Mouse (Mus musculus) hindbrain, embryonic 12.5 days (tissue): ENCODE results near the gene Hacd3. TPM values are rescaled to one million over a fixed set of nuclear protein-coding genes. Genes with fewer than 3 reads are reported as not detected.

Source experiments
- ATAC-seq: fragments of 200-750 bp; cut with Nextera tagmentation; 2 replicates; pipeline ENCODE4 v1.8.0; 2017; ENCODE audit warnings: moderate TSS enrichment; ENCODE audit not compliant: low FRiP score
- H3K27ac ChIP-seq: fragments of 300-500 bp; sonication (generic); 2 replicates; pipeline ENCODE4 v1.5.1; 2016; ENCODE audit warnings: mild to moderate bottlenecking
- H3K27me3 ChIP-seq: fragments of 300-500 bp; sonication (generic); 2 replicates; pipeline ENCODE4 v1.6.1; 2016; ENCODE audit warnings: mild to moderate bottlenecking
- H3K36me3 ChIP-seq: fragments of 300-500 bp; sonication (generic); 2 replicates; pipeline ENCODE4 v1.6.1; 2016; ENCODE audit warnings: mild to moderate bottlenecking
- H3K4me1 ChIP-seq: fragments of 300-500 bp; sonication (generic); 2 replicates; pipeline ENCODE4 v1.6.1; 2016
- H3K4me2 ChIP-seq: fragments of 300-500 bp; sonication (generic); replicated peaks from 2 replicates; pipeline ENCODE4 v1.6.1; 2016; ENCODE audit warnings: mild to moderate bottlenecking
- H3K4me3 ChIP-seq: fragments of 300-500 bp; sonication (generic); 2 replicates; pipeline ENCODE4 v1.5.1; 2016; ENCODE audit warnings: mild to moderate bottlenecking
- H3K9ac ChIP-seq: fragments of 300-500 bp; sonication (generic); 2 replicates; pipeline ENCODE4 v1.6.1; 2016; ENCODE audit warnings: mild to moderate bottlenecking, moderate library complexity
- H3K9me3 ChIP-seq: fragments of 300-500 bp; sonication (generic); replicated peaks from 2 replicates; pipeline ENCODE4 v1.6.1; 2016; ENCODE audit warnings: mild to moderate bottlenecking
- WGBS: fragments of 180-500 bp; shearing (Covaris S2); methylation state at CpG from one replicate; pipeline ENCODE4 v1.1.7; 2016; 5-methylcytosine and 5-hydroxymethylcytosine counted together
- polyA plus RNA-seq: library from polyadenylated mRNA; unstranded; fragments of >200 nt; fragmentation: Nextera tagmentation; extraction: Ambion mirVana; gene quantifications from 2 replicates; pipeline ENCODE4 v1.2.1, GENCODE M21; 2016

The Hacd3 gene
- polyA plus RNA-seq, 1 experiment from 2014 or later = 152 TPM

- H3K27ac ChIP-seq = no peak overlapping the region
- 92% methylated on average over 5 of the region's 5 CpGs for WGBS
- H3K4me3 ChIP-seq = no peak overlapping the region
- no peaks in the 10 kb centered on the region for H3K27me3 ChIP-seq
- no peak for ATAC-seq
- H3K9ac ChIP-seq = no peak overlapping the region
- H3K4me2 ChIP-seq = no peak overlapping the region
- no peaks in the 10 kb centered on the region for H3K9me3 ChIP-seq
- H3K36me3 ChIP-seq = no peaks in the 10 kb centered on the region
- H3K4me1 ChIP-seq = peaks cover 9% of the 10 kb centered on the region
Observed at GRCm38 (mm10) chr9:65028313-65028712, 6.8 kb upstream of the Hacd3 start.

- WGBS = 77% methylated on average over 7 of the region's 7 CpGs
- Histone ChIP-seq H3K4me1 (peaks cover 9% of the 10 kb centered on the region), H3K9me3 (no peaks in the 10 kb centered on the region), H3K4me3 (no peak overlapping the region), H3K27me3 (no peaks in the 10 kb centered on the region), H3K36me3 (no peaks in the 10 kb centered on the region), H3K27ac (no peak overlapping the region), H3K9ac (no peak overlapping the region), H3K4me2 (no peak overlapping the region)
- no peak for ATAC-seq
Observed at GRCm38 (mm10) chr9:65027241-65027640, 5.7 kb upstream of the Hacd3 start.

- Histone ChIP-seq H3K9ac (no peak overlapping the region), H3K4me2 (no peak overlapping the region), H3K4me3 (no peak overlapping the region), H3K27me3 (no peaks in the 10 kb centered on the region), H3K9me3 (no peaks in the 10 kb centered on the region), H3K4me1 (peaks cover 30% of the 10 kb centered on the region), H3K36me3 (no peaks in the 10 kb centered on the region), H3K27ac (no peak overlapping the region)
- ATAC-seq = no peak
- WGBS = 92% methylated on average over 3 of the region's 3 CpGs
Observed at GRCm38 (mm10) chr9:65023447-65023846, 2.0 kb upstream of the Hacd3 start.

- Histone ChIP-seq H3K9me3 (no peaks in the 10 kb centered on the region), H3K27ac (peak overlapping the region; percentile 90; the same call in 1 of the 2 replicates), H3K4me2 (no peak overlapping the region), H3K9ac (peak overlapping the region; percentile 98; the same call in 1 of the 2 replicates), H3K4me1 (peaks cover 38% of the 10 kb centered on the region), H3K36me3 (no peaks in the 10 kb centered on the region), H3K4me3 (no peak overlapping the region), H3K27me3 (no peaks in the 10 kb centered on the region)
- ATAC-seq = no peak
- 75% methylated on average over 4 of the region's 4 CpGs for WGBS
Observed at GRCm38 (mm10) chr9:65022580-65023135, 1.2 kb upstream of the Hacd3 start.

GRCm38 (mm10) chr9:65021887-65022579, 540 bp upstream of the Hacd3 start:
- Histone ChIP-seq H3K9ac (peak overlapping the region; percentile 98), H3K4me1 (peaks cover 43% of the 10 kb centered on the region), H3K27me3 (no peaks in the 10 kb centered on the region), H3K4me2 (peak overlapping the region; percentile 82), H3K4me3 (peak overlapping the region; percentile 98), H3K27ac (peak overlapping the region; percentile 90), H3K36me3 (no peaks in the 10 kb centered on the region), H3K9me3 (no peaks in the 10 kb centered on the region)
- 23% methylated on average over 9 of the region's 9 CpGs for WGBS
- no peak; the same call in 1 of the 2 replicates for ATAC-seq

- WGBS = 76% methylated on average over 4 of the region's 4 CpGs
- ATAC-seq = no peak
- Histone ChIP-seq H3K9me3 (no peaks in the 10 kb centered on the region), H3K27ac (no peak overlapping the region), H3K4me3 (peak overlapping the region; percentile 98), H3K27me3 (no peaks in the 10 kb centered on the region), H3K4me1 (peaks cover 61% of the 10 kb centered on the region), H3K9ac (peak overlapping the region; percentile 98), H3K36me3 (no peaks in the 10 kb centered on the region), H3K4me2 (peak overlapping the region; percentile 82)
Observed at GRCm38 (mm10) chr9:65020128-65020527, 1.4 kb downstream of the Hacd3 start.

- no peak overlapping the region for H3K4me3 ChIP-seq
- WGBS = 60% methylated on average over 3 of the region's 3 CpGs
- no peak overlapping the region for H3K27ac ChIP-seq
- H3K4me2 ChIP-seq = peak overlapping the region; percentile 82
- no peaks in the 10 kb centered on the region for H3K36me3 ChIP-seq
- ATAC-seq = no peak
- H3K27me3 ChIP-seq = no peaks in the 10 kb centered on the region
- H3K9ac ChIP-seq = no peak overlapping the region
- peaks cover 61% of the 10 kb centered on the region for H3K4me1 ChIP-seq
- H3K9me3 ChIP-seq = no peaks in the 10 kb centered on the region
Observed at GRCm38 (mm10) chr9:65019146-65019545, 2.3 kb downstream of the Hacd3 start.

- H3K4me2 ChIP-seq = peak overlapping the region; percentile 3; the same call in 1 of the 2 replicates
- no peaks in the 10 kb centered on the region for H3K27me3 ChIP-seq
- no peak overlapping the region for H3K9ac ChIP-seq
Observed at GRCm38 (mm10) chr9:65018588-65019121, 2.8 kb downstream of the Hacd3 start.

GRCm38 (mm10) chr9:65017896-65018295, 3.6 kb downstream of the Hacd3 start:
- H3K4me3 ChIP-seq = no peak overlapping the region
- no peaks in the 10 kb centered on the region for H3K9me3 ChIP-seq
- peaks cover 61% of the 10 kb centered on the region for H3K4me1 ChIP-seq
- H3K27me3 ChIP-seq = no peaks in the 10 kb centered on the region
- H3K27ac ChIP-seq = no peak overlapping the region
- 88% methylated on average over 4 of the region's 4 CpGs for WGBS
- H3K9ac ChIP-seq = 0 out of 2 replicates have a peak overlapping the region, but pooled peaks have one; percentile 8
- 0 out of 2 replicates have a peak overlapping the region, but pooled peaks have one; percentile 1 for H3K4me2 ChIP-seq
- no peak for ATAC-seq
- H3K36me3 ChIP-seq = no peaks in the 10 kb centered on the region

More at GRCm38 (mm10) chr9:65018588-65019121, 2.8 kb downstream of the Hacd3 start:
- WGBS = 77% methylated on average over 3 of the region's 3 CpGs
- H3K36me3 ChIP-seq = no peaks in the 10 kb centered on the region
- no peak overlapping the region for H3K4me3 ChIP-seq
- H3K9me3 ChIP-seq = no peaks in the 10 kb centered on the region
- peaks cover 61% of the 10 kb centered on the region for H3K4me1 ChIP-seq
- H3K27ac ChIP-seq = no peak overlapping the region
- no peak for ATAC-seq

- H3K4me3 ChIP-seq = no peak overlapping the region
- ATAC-seq = no peak
- H3K9me3 ChIP-seq = no peaks in the 10 kb centered on the region
- peaks cover 56% of the 10 kb centered on the region for H3K4me1 ChIP-seq
- H3K4me2 ChIP-seq = no peak overlapping the region
- no peak overlapping the region for H3K9ac ChIP-seq
- WGBS = 86% methylated on average over 16 of the region's 16 CpGs
- H3K27me3 ChIP-seq = no peaks in the 10 kb centered on the region
- no peaks in the 10 kb centered on the region for H3K36me3 ChIP-seq
- H3K27ac ChIP-seq = no peak overlapping the region
Observed at GRCm38 (mm10) chr9:65016978-65017827, 4.3 kb downstream of the Hacd3 start.

- Histone ChIP-seq H3K4me1 (peaks cover 53% of the 10 kb centered on the region), H3K4me2 (no peak overlapping the region), H3K27me3 (no peaks in the 10 kb centered on the region), H3K27ac (peak overlapping the region; percentile 32; the same call in 1 of the 2 replicates), H3K9ac (no peak overlapping the region), H3K36me3 (no peaks in the 10 kb centered on the region), H3K9me3 (no peaks in the 10 kb centered on the region), H3K4me3 (no peak overlapping the region)
- no peak for ATAC-seq
- 75% methylated on average over 4 of the region's 4 CpGs for WGBS
Observed at GRCm38 (mm10) chr9:65016241-65016977, 5.1 kb downstream of the Hacd3 start.
